Mouse (Mus musculus): ENCODE measurements around the gene Tcl1b1. TPM values are rescaled to one million over a fixed set of nuclear protein-coding genes. Genes with fewer than 3 reads are reported as not detected.
"Not testable (repeated sequence)": the region's sequence is repeated elsewhere in the genome, so short reads cannot be mapped to it uniquely, and the experiment has no call there.

The Tcl1b1 gene
- polyA plus RNA-seq, 1 experiment from 2014 or later = not detected

- not testable (repeated sequence) for H3K9me3 ChIP-seq (ENCODE audit: control insufficient read depth, low read length); H3K36me3 ChIP-seq (ENCODE audit: control insufficient read depth, insufficient read depth, low read length); H3K4me2 ChIP-seq (ENCODE audit: low read depth, low read length); ATAC-seq (ENCODE audit: low read depth); H3K27me3 ChIP-seq (ENCODE audit: control insufficient read depth, insufficient read depth, low read length); H3K4me3 ChIP-seq (ENCODE audit: low read depth, low read length); H3K27ac ChIP-seq (ENCODE audit: low read depth, low read length); H3K4me1 ChIP-seq (ENCODE audit: control insufficient read depth, insufficient read depth, low read length); H3K9ac ChIP-seq (replicated peaks; ENCODE audit: low read depth, low read length)
- 74% methylated on average over 3 of the region's 3 CpGs for WGBS
Observed at GRCm38 (mm10) chr12:105176044-105176443, 16.6 kb downstream of the Tcl1b1 start, which contains the start of gene Tcl1b5. Gene Tcl1b5 (plus strand): TSS chr12:105176344.

- H3K4me1 ChIP-seq (ENCODE audit: control insufficient read depth, insufficient read depth, low read length); H3K4me2 ChIP-seq (ENCODE audit: low read depth, low read length); ATAC-seq (ENCODE audit: low read depth); H3K36me3 ChIP-seq (ENCODE audit: control insufficient read depth, insufficient read depth, low read length); H3K9ac ChIP-seq (replicated peaks; ENCODE audit: low read depth, low read length); H3K27ac ChIP-seq (ENCODE audit: low read depth, low read length); H3K4me3 ChIP-seq (ENCODE audit: low read depth, low read length); H3K27me3 ChIP-seq (ENCODE audit: control insufficient read depth, insufficient read depth, low read length); H3K9me3 ChIP-seq (ENCODE audit: control insufficient read depth, low read length): not testable (repeated sequence)
- 81% methylated on average over 4 of the region's 4 CpGs for WGBS
Observed at GRCm38 (mm10) chr12:105181040-105181644, 21.7 kb downstream of the Tcl1b1 start.

GRCm38 (mm10) chr12:105188980-105189379 is 29.5 kb downstream of the Tcl1b1 start:
- H3K27me3 ChIP-seq (ENCODE audit: control insufficient read depth, insufficient read depth, low read length); H3K4me1 ChIP-seq (ENCODE audit: control insufficient read depth, insufficient read depth, low read length); H3K27ac ChIP-seq (ENCODE audit: low read depth, low read length); H3K36me3 ChIP-seq (ENCODE audit: control insufficient read depth, insufficient read depth, low read length); H3K9me3 ChIP-seq (ENCODE audit: control insufficient read depth, low read length); ATAC-seq (ENCODE audit: low read depth); H3K4me2 ChIP-seq (ENCODE audit: low read depth, low read length); H3K9ac ChIP-seq (replicated peaks; ENCODE audit: low read depth, low read length); H3K4me3 ChIP-seq (ENCODE audit: low read depth, low read length): not testable (repeated sequence)
- WGBS = 57% methylated on average over 2 of the region's 2 CpGs

GRCm38 (mm10) chr12:105190743-105191142 is 31.3 kb downstream of the Tcl1b1 start, which contains the start of gene Tcl1b3:
Gene Tcl1b3 (plus strand): TSS chr12:105191043.
- WGBS = 92% methylated on average over 6 of the region's 6 CpGs
- H3K4me1 ChIP-seq (ENCODE audit: control insufficient read depth, insufficient read depth, low read length); ATAC-seq (ENCODE audit: low read depth); H3K27ac ChIP-seq (ENCODE audit: low read depth, low read length); H3K9me3 ChIP-seq (ENCODE audit: control insufficient read depth, low read length); H3K4me2 ChIP-seq (ENCODE audit: low read depth, low read length); H3K9ac ChIP-seq (replicated peaks; ENCODE audit: low read depth, low read length); H3K4me3 ChIP-seq (ENCODE audit: low read depth, low read length); H3K27me3 ChIP-seq (ENCODE audit: control insufficient read depth, insufficient read depth, low read length); H3K36me3 ChIP-seq (ENCODE audit: control insufficient read depth, insufficient read depth, low read length): not testable (repeated sequence)

- H3K27ac ChIP-seq (ENCODE audit: low read depth, low read length); H3K9me3 ChIP-seq (ENCODE audit: control insufficient read depth, low read length); H3K4me3 ChIP-seq (ENCODE audit: low read depth, low read length); H3K9ac ChIP-seq (replicated peaks; ENCODE audit: low read depth, low read length); H3K4me2 ChIP-seq (ENCODE audit: low read depth, low read length); H3K36me3 ChIP-seq (ENCODE audit: control insufficient read depth, insufficient read depth, low read length); H3K27me3 ChIP-seq (ENCODE audit: control insufficient read depth, insufficient read depth, low read length); H3K4me1 ChIP-seq (ENCODE audit: control insufficient read depth, insufficient read depth, low read length); ATAC-seq (ENCODE audit: low read depth): not testable (repeated sequence)
- 23% methylated on average over 7 of the region's 7 CpGs for WGBS
Observed at GRCm38 (mm10) chr12:105199684-105200497, 40.4 kb downstream of the Tcl1b1 start.

GRCm38 (mm10) chr12:105201657-105202056 is 42.2 kb downstream of the Tcl1b1 start, which contains the start of gene Tcl1b4:
Gene Tcl1b4 (plus strand): TSS chr12:105201957.
- H3K4me1 ChIP-seq (ENCODE audit: control insufficient read depth, insufficient read depth, low read length); H3K27ac ChIP-seq (ENCODE audit: low read depth, low read length); H3K9ac ChIP-seq (replicated peaks; ENCODE audit: low read depth, low read length); H3K9me3 ChIP-seq (ENCODE audit: control insufficient read depth, low read length); ATAC-seq (ENCODE audit: low read depth); H3K36me3 ChIP-seq (ENCODE audit: control insufficient read depth, insufficient read depth, low read length); H3K27me3 ChIP-seq (ENCODE audit: control insufficient read depth, insufficient read depth, low read length); H3K4me3 ChIP-seq (ENCODE audit: low read depth, low read length); H3K4me2 ChIP-seq (ENCODE audit: low read depth, low read length): not testable (repeated sequence)
- 81% methylated on average over 1 of the region's 1 CpGs for WGBS

GRCm38 (mm10) chr12:105207071-105207470 is 47.6 kb downstream of the Tcl1b1 start:
- Histone ChIP-seq H3K27ac (ENCODE audit: low read depth, low read length) (no peak overlapping the region), H3K4me1 (ENCODE audit: control insufficient read depth, insufficient read depth, low read length) (no peaks in the 10 kb centered on the region), H3K27me3 (ENCODE audit: control insufficient read depth, insufficient read depth, low read length) (no peaks in the 10 kb centered on the region), H3K36me3 (ENCODE audit: control insufficient read depth, insufficient read depth, low read length) (no peaks in the 10 kb centered on the region), H3K4me3 (ENCODE audit: low read depth, low read length) (no peak overlapping the region), H3K9ac (replicated peaks; ENCODE audit: low read depth, low read length) (no peak overlapping the region), H3K9me3 (ENCODE audit: control insufficient read depth, low read length) (no peaks in the 10 kb centered on the region), H3K4me2 (ENCODE audit: low read depth, low read length) (no peak overlapping the region)
- WGBS = 71% methylated on average over 1 of the region's 1 CpGs
- no peak for ATAC-seq (ENCODE audit: low read depth)

- no peak overlapping the region for H3K27ac ChIP-seq (ENCODE audit: low read depth, low read length)
- H3K4me3 ChIP-seq (ENCODE audit: low read depth, low read length) = no peak overlapping the region
- no peak overlapping the region for H3K9ac ChIP-seq (replicated peaks; ENCODE audit: low read depth, low read length)
- no peaks in the 10 kb centered on the region for H3K4me1 ChIP-seq (ENCODE audit: control insufficient read depth, insufficient read depth, low read length)
- H3K27me3 ChIP-seq (ENCODE audit: control insufficient read depth, insufficient read depth, low read length) = no peaks in the 10 kb centered on the region
- H3K9me3 ChIP-seq (ENCODE audit: control insufficient read depth, low read length) = no peaks in the 10 kb centered on the region
- no peaks in the 10 kb centered on the region for H3K36me3 ChIP-seq (ENCODE audit: control insufficient read depth, insufficient read depth, low read length)
- 100% methylated on average over 1 of the region's 1 CpGs for WGBS
- no peak overlapping the region for H3K4me2 ChIP-seq (ENCODE audit: low read depth, low read length)
- ATAC-seq (ENCODE audit: low read depth) = no peak
Observed at GRCm38 (mm10) chr12:105208441-105208840, 49.0 kb downstream of the Tcl1b1 start.

- no peaks in the 10 kb centered on the region for H3K9me3 ChIP-seq (ENCODE audit: control insufficient read depth, low read length)
- H3K4me1 ChIP-seq (ENCODE audit: control insufficient read depth, insufficient read depth, low read length) = no peaks in the 10 kb centered on the region
- no peak for ATAC-seq (ENCODE audit: low read depth)
- H3K9ac ChIP-seq (replicated peaks; ENCODE audit: low read depth, low read length) = no peak overlapping the region
- WGBS = 95% methylated on average over 7 of the region's 7 CpGs
- no peaks in the 10 kb centered on the region for H3K27me3 ChIP-seq (ENCODE audit: control insufficient read depth, insufficient read depth, low read length)
- no peak overlapping the region for H3K4me3 ChIP-seq (ENCODE audit: low read depth, low read length)
- H3K4me2 ChIP-seq (ENCODE audit: low read depth, low read length) = no peak overlapping the region
- no peaks in the 10 kb centered on the region for H3K36me3 ChIP-seq (ENCODE audit: control insufficient read depth, insufficient read depth, low read length)
- no peak overlapping the region for H3K27ac ChIP-seq (ENCODE audit: low read depth, low read length)
Observed at GRCm38 (mm10) chr12:105209231-105209630, 49.7 kb downstream of the Tcl1b1 start.
